Mouse (Mus musculus) c-Kit-positive CD71-positive TER-119-positive erythroid progenitor cells, embryonic 14.5 days (primary cell): ENCODE measurements around the gene Auts2.

Experiments used
- DNase-seq: peaks from one replicate; pipeline ENCODE4 v3.0.0-alpha.2; 2013; ENCODE audit warnings: low spot score

The Auts2 gene

GRCm38 (mm10) chr5:131794411-131795133 is 748.6 kb downstream of the Auts2 start:
- no peak for DNase-seq

DNA sequence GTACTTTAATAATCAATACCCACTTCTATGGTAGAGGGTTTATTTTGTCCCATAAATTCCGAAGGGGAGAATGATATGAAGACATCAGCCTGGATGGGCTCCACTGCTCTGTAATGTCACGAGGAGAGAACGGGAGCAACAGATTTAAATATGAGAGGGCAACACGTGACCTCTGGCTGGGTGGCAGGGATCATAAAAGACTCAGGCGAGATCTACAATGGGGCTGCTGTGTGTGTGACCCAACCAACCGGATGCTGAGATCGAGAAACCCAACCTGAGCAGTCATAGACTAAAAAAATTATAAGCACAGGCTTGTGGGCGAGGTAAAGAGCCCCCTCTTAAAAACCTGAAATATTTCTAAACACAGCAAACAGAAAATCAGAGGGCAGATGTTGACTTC is 753.5 kb downstream of the Auts2 start:
- DNase-seq = no peak

DNA sequence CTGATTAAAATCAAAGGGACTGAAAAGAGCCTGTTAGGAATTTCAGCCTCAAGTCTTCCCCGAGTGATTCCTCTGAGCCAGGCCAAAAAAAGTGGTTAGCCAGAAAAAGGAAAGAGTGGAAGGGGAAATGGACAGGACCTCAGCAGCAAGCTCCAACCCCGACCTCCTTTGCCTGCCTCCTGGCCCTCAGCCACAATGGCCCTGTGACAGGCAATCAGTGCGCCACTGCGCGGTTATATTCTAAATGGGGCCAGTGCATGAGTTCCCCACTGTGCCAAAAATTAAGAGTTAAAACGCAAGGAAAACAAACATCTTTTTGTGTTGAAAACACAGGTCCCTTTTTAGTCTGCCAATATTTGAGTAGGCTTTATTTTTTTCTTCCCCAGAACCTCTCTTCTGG is 755.1 kb downstream of the Auts2 start:
- DNase-seq = no peak

- DNase-seq = no peak
Observed at GRCm38 (mm10) chr5:131783241-131783640, 759.9 kb downstream of the Auts2 start.

GRCm38 (mm10) chr5:131781063-131781462 is 762.1 kb downstream of the Auts2 start:
- no peak for DNase-seq

DNA sequence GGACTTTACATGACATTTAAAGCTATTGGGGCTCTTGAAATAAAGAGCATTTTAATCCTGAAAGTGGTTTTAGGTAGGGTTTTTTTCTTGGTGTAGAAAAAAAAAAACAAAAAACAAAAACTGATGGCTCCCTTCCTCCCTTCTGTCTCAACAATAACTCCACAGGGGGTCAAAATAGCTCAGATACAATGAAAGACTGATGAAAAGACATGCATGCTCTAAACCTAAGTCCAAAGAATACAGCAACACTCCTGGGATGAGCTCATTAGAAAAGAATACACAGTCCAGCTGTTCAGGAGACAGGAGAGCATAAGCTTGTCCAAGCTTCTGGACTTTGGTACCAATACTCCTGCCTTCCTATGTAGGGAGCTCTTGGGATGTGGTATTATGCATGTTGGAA is 764.0 kb downstream of the Auts2 start:
- no peak for DNase-seq

DNA sequence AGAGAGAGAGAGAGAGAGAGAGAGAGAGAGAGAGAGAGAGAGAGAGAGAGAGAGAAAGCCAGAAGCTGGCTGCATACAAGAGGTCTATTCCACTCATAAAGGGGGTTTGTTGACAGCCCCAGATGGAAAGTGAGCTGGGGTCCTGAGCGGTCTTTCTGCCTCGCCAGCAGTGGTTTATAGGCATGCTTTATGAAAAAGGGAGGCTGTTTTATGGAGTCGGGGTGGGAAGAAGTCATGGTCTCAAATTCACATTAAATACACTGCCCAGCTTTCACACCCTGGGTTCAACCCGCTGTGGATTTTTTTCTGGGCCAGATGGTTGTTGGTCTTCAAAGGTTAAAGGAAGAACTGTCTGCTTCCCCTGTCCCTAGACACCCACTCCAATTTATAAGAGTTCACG is 767.5 kb downstream of the Auts2 start:
- DNase-seq = no peak

GRCm38 (mm10) chr5:131775222-131775621 is 767.9 kb downstream of the Auts2 start:
- DNase-seq = no peak

DNA sequence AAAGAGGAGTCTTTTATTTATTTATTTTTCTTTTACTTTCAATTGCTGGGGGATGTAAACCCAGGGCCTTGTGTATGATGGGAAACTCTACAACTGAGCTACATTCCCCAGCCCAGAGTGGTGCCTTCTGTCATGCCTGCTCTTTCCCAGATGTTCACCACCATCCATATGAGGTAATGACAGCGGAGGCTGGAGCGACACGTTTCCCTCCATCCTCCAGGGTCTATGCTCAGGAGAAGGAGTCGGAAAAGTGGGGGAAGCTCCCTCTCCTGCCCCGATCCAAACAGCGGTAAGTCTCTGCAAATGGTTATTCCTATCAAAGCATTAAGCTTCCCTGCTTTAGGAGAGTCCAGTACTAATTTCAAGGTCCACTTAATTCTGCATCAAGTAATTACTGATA is 768.4 kb downstream of the Auts2 start:
- no peak for DNase-seq

DNA sequence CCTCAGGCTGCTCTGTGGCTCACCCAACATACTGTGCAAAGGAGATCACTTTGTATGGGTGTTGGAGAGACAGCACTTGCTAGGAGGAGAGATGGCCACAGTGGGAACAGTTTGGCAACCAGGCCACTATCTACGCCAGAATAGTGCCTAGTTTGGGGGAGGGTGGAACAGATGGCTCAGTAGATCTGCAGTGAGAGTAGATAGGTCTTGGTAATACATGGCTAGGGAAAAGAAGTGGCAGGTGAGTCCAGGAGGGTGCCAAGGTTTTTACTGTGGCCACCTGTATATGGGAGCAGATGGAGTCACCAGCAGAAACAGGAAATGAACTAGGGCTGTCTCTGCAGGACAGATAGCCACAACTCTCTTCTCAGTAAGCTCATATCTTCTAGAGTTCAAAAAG is 770.5 kb downstream of the Auts2 start:
- DNase-seq = no peak

GRCm38 (mm10) chr5:131769273-131769672 is 773.9 kb downstream of the Auts2 start:
- DNase-seq = no peak

GRCm38 (mm10) chr5:131767699-131768264 is 775.4 kb downstream of the Auts2 start:
- DNase-seq = no peak

DNA sequence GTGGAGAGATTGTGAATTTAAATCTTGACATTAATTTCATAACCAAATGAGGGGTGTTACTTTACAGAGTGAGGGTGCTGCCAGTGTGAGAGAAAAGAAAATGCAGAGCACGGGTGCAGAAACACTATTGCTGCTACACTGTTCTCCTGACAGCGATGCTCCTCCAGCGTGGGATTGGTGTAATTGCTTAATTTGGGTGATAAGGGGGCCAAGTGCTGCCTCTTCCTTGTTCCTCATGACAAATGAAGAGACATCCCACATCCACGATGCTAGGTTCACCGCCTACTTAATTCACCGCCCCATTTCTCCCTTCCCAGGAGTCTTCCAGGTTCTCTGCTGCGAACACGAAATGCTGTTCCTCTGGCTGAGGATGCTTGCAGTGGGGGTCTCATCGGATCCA is 776.0 kb downstream of the Auts2 start:
- no peak for DNase-seq

DNA sequence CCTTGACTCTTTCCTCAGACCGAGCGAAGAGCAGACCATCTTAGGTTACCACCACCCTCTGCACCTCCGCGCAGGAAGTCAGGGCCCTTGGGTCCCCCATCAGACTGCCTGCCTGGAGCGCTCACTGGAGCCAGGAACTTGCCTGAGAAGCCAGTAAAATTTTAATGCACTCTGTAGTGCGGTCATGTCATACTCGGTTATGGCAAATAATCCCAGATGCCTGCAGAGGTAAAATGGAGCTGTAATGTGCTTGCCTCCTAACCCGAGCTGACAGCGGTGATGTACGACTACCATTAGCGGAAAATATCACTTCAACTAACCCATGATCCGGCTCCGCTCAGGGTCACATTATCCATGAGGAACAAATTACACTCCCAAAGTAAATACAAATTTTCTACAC is 783.7 kb downstream of the Auts2 start:
- DNase-seq = no peak

DNA sequence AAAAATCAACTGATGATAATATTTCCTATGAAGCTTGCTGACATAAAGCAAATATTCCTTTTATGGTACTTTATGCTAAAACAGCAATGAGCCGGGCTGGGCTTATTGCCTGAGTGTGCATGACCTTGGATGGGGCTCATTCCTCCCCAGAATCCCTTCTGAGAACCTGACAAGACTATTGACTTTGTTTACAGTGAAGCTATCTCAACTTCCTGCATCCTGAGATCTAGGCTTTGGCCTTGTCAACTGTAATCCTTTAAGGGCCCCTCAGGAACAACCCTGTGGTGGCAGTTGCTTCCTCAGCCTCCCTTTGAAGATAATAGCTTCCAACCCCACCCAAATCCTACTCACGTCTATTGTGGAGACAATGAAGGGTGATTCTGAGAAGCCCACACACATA is 792.8 kb downstream of the Auts2 start:
- DNase-seq = no peak

DNA sequence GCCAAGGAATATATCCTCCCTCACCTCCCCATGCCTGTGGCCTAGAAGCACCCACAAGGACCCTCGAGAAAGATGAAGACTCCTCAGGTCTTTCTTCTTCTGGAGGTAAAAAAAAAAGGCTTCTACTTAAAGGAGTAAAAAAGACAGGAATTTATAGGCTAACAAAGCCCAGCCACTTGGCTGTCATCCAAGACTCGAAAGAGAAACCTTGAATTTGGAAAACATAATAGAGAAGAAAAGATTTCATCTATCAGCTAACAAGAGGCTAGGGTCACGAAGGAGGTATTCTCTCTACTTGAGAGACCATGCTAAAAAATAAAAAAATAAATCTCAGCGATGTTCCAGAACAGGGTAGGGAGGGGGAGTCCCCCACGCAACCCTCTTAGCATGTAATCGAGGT is 793.9 kb downstream of the Auts2 start:
- no peak for DNase-seq

DNA sequence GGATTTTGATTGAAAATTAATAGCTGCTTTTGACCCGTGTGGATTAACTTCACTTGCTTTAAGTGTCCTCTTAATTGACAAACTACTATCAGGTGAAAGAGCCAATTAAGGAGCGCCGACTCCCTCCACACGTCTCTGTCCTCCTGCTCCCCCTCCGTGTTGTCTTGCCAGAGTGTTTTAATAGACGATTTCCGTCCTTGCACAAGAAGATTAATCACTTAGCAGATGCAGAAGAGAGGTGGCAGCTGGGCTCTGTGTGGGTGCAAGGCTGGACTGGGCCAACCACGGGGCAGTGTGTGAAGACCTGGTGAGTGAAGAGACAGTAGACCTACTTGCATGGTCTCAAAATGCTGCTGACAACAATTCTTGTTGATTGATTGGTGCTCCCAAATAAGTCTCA is 800.1 kb downstream of the Auts2 start:
- no peak for DNase-seq

GRCm38 (mm10) chr5:131737476-131737875 is 805.7 kb downstream of the Auts2 start:
- no peak for DNase-seq

DNA sequence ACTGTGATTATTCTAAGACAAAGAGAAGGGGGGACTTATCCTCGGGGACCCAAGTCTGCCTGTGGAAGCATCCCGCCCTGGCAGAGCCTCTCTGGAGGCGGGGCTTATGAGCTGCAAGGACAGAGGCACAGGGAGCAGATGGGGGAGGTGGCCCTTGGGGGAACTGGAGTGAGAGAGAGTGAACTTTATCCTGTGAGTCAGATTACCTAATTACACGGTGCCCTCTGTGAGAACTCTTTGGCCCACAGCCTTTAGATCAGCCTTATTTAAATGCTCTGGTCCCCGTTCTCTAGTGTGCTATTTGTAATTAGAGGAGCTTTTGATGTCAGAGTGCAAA is 809.9 kb downstream of the Auts2 start:
- no peak for DNase-seq

DNA sequence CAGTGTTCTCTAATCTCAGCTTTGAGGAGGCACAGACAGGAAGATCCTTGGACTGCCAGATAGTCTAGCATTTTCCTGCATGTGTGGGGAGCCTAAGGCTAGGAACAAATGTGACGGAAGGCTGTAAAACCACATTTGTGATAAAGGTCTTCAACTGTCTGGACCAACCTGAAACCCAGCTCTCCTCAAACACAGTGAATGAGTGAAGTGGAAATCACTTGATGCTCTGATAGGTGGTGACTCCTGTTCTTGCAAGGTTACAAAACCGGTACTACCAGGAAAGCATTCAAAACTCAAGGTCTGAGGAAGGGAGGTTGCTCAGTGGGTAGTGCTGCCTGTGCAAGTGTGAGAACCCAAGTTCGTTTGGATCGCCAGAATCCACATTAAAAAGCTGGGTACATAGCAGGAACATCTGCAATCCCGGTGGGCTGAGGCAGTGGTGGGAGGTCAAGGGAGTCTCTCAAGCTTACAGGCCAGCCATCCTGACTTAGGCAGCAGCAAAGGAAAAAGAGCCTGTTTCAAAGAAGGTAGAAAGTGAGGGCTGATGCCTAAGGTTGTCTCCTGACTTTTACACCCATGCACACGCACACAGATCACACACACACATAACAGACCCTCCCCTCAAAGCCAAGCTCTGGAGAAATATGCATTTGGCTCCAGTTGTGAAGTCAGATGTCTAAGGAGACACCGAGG is 810.4 kb downstream of the Auts2 start:
- no peak for DNase-seq

GRCm38 (mm10) chr5:131729456-131729855 is 813.7 kb downstream of the Auts2 start:
- no peak for DNase-seq

DNA sequence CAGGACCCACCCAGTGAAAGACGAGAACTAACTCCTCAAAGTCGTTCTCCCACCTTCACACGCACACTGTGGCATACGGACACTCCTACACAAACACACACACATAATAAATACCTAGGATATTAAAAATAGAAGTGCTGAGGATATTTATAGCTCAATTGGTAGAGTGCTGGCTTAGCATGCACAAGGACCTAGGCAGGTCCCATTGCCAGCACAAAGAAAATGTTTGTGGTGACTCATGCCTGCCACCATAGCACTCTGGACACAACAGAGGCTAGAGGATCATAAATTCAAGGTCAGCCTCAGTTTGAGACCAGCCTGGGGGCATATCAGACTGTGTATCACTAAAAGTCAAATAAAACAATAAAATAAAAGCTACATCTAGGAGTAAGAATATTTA is 815.2 kb downstream of the Auts2 start:
- DNase-seq = no peak

DNA sequence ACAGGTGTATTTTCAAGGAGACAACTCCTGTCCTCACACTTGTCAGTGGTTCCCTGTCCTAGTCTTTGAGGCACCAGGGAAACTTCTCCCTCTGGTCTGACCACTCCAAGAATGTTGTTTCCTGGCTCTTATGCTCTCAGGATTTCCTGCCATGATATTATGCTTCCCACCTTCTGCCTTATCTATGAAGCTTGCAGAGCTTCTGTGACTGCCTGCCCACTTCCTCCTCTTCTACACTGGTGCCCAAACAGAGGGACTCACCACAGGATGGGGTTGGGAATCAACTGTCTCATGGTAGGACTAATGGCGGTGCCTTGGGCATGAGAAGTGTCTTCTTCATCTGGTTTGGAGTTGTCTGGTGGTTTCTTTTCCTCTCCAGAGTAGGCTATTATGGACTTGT is 818.6 kb downstream of the Auts2 start:
- DNase-seq = no peak

GRCm38 (mm10) chr5:131722791-131723190 is 820.4 kb downstream of the Auts2 start:
- DNase-seq = no peak
